Mouse (Mus musculus) midbrain, embryonic 10.5 days (tissue): ENCODE measurements around the gene Ten1. TPM values are rescaled to one million over a fixed set of nuclear protein-coding genes. Genes with fewer than 3 reads are reported as not detected.

Source experiments
- DNase-seq: peaks from one replicate; pipeline ENCODE4 v3.0.0-alpha.2; 2017; ENCODE audit warnings: low spot score
- H3K27ac ChIP-seq: fragments of 300-500 bp; sonication (generic); replicated peaks from 2 replicates; pipeline ENCODE4 v1.5.1; 2016; ENCODE audit warnings: mild to moderate bottlenecking
- H3K27me3 ChIP-seq: fragments of 300-500 bp; sonication (generic); 2 replicates; pipeline ENCODE4 v1.6.1; 2016; ENCODE audit warnings: low read depth, mild to moderate bottlenecking; ENCODE audit not compliant: poor library complexity, severe bottlenecking
- H3K36me3 ChIP-seq: fragments of 300-500 bp; sonication (generic); 2 replicates; pipeline ENCODE4 v1.6.1; 2016; ENCODE audit warnings: mild to moderate bottlenecking, moderate library complexity
- H3K4me1 ChIP-seq: fragments of 300-500 bp; sonication (generic); 2 replicates; pipeline ENCODE4 v1.6.1; 2016
- H3K4me3 ChIP-seq: fragments of 300-500 bp; sonication (generic); 2 replicates; pipeline ENCODE4 v1.5.1; 2016; ENCODE audit warnings: mild to moderate bottlenecking, moderate library complexity
- H3K9me3 ChIP-seq: fragments of 300-500 bp; sonication (generic); replicated peaks from 2 replicates; pipeline ENCODE4 v1.6.1; 2016; ENCODE audit warnings: mild to moderate bottlenecking
- WGBS: fragments of 180-500 bp; shearing (Covaris S2); methylation state at CpG from one replicate; pipeline ENCODE4 v1.1.7; 2016; 5-methylcytosine and 5-hydroxymethylcytosine counted together
- polyA plus RNA-seq: library from polyadenylated mRNA; unstranded; fragments of >200 nt; fragmentation: Nextera tagmentation; extraction: Ambion mirVana; gene quantifications from 2 replicates; pipeline ENCODE4 v1.2.1, GENCODE M21; 2016

Ten1 gene
- polyA plus RNA-seq, 1 experiment from 2014 or later, result 60.8 TPM

GRCm38 (mm10) chr11:116201151-116201550 is 2.5 kb downstream of the Ten1 start:
- H3K27me3 ChIP-seq, result no peaks in the 10 kb centered on the region
- 93% methylated on average over 2 of the region's 2 CpGs for WGBS
- no peak overlapping the region for H3K4me3 ChIP-seq
- peaks cover 17% of the 10 kb centered on the region for H3K4me1 ChIP-seq
- H3K9me3 ChIP-seq, result no peaks in the 10 kb centered on the region
- H3K36me3 ChIP-seq, result peaks cover 23% of the 10 kb centered on the region
- H3K27ac ChIP-seq, result no peak overlapping the region
- no peak for DNase-seq

GRCm38 (mm10) chr11:116203150-116203549 is 4.5 kb downstream of the Ten1 start:
- Histone ChIP-seq H3K36me3 (peaks cover 29% of the 10 kb centered on the region), H3K27me3 (no peaks in the 10 kb centered on the region), H3K4me1 (peaks cover 8% of the 10 kb centered on the region), H3K4me3 (no peak overlapping the region), H3K9me3 (no peaks in the 10 kb centered on the region), H3K27ac (no peak overlapping the region)
- WGBS, result 93% methylated on average over 3 of the region's 3 CpGs
- DNase-seq, result no peak

- 84% methylated on average over 4 of the region's 4 CpGs for WGBS
- H3K36me3 ChIP-seq, result peaks cover 31% of the 10 kb centered on the region
- no peak for DNase-seq
- H3K27me3 ChIP-seq, result no peaks in the 10 kb centered on the region
- no peak overlapping the region for H3K27ac ChIP-seq
- no peak overlapping the region for H3K4me3 ChIP-seq
- no peaks in the 10 kb centered on the region for H3K4me1 ChIP-seq
- H3K9me3 ChIP-seq, result no peaks in the 10 kb centered on the region
These were observed 8.0 kb downstream of the Ten1 start for GRCm38 (mm10) chr11:116206678-116207077.

- H3K9me3 ChIP-seq, result no peaks in the 10 kb centered on the region
- DNase-seq, result no peak
- H3K36me3 ChIP-seq, result peaks cover 34% of the 10 kb centered on the region
- H3K4me1 ChIP-seq, result no peaks in the 10 kb centered on the region
- WGBS, result 86% methylated on average over 3 of the region's 3 CpGs
- H3K27ac ChIP-seq, result no peak overlapping the region
- H3K4me3 ChIP-seq, result no peak overlapping the region
- H3K27me3 ChIP-seq, result no peaks in the 10 kb centered on the region
These were observed 10.0 kb downstream of the Ten1 start for GRCm38 (mm10) chr11:116208660-116209059.

GRCm38 (mm10) chr11:116209257-116209656 is 10.6 kb downstream of the Ten1 start:
- DNase-seq, result no peak
- 87% methylated on average over 8 of the region's 8 CpGs for WGBS
- H3K27me3 ChIP-seq, result no peaks in the 10 kb centered on the region

GRCm38 (mm10) chr11:116210696-116211095 is 12.0 kb downstream of the Ten1 start:
- Histone ChIP-seq H3K9me3 (no peaks in the 10 kb centered on the region), H3K27me3 (no peaks in the 10 kb centered on the region), H3K27ac (no peak overlapping the region), H3K4me1 (no peaks in the 10 kb centered on the region), H3K4me3 (no peak overlapping the region), H3K36me3 (peaks cover 30% of the 10 kb centered on the region)
- 82% methylated on average over 5 of the region's 5 CpGs for WGBS
- DNase-seq, result no peak

More at GRCm38 (mm10) chr11:116209257-116209656, 10.6 kb downstream of the Ten1 start:
- H3K27ac ChIP-seq, result no peak overlapping the region
- no peaks in the 10 kb centered on the region for H3K4me1 ChIP-seq
- peaks cover 34% of the 10 kb centered on the region for H3K36me3 ChIP-seq
- no peaks in the 10 kb centered on the region for H3K9me3 ChIP-seq
- H3K4me3 ChIP-seq, result no peak overlapping the region

- Histone ChIP-seq H3K27ac (no peak overlapping the region), H3K27me3 (no peaks in the 10 kb centered on the region), H3K4me1 (no peaks in the 10 kb centered on the region), H3K9me3 (no peaks in the 10 kb centered on the region), H3K4me3 (no peak overlapping the region), H3K36me3 (0 out of 2 replicates have a peak, but pooled peaks cover 9% of the 10 kb centered on the region)
- DNase-seq, result no peak
- 96% methylated on average over 6 of the region's 6 CpGs for WGBS
These were observed 14.2 kb downstream of the Ten1 start for GRCm38 (mm10) chr11:116212847-116213246.

- WGBS, result 94% methylated on average over 13 of the region's 13 CpGs
- H3K4me3 ChIP-seq, result no peak overlapping the region
- DNase-seq, result no peak
- no peaks in the 10 kb centered on the region for H3K27me3 ChIP-seq
- H3K9me3 ChIP-seq, result no peaks in the 10 kb centered on the region
- no peak overlapping the region for H3K27ac ChIP-seq
- 0 out of 2 replicates have a peak, but pooled peaks cover 9% of the 10 kb centered on the region for H3K36me3 ChIP-seq
- peaks cover 7% of the 10 kb centered on the region for H3K4me1 ChIP-seq
These were observed 15.3 kb downstream of the Ten1 start for GRCm38 (mm10) chr11:116213877-116214510.

GRCm38 (mm10) chr11:116215181-116215580 is 16.5 kb downstream of the Ten1 start:
- no peak for DNase-seq
- Histone ChIP-seq H3K4me1 (peaks cover 17% of the 10 kb centered on the region), H3K4me3 (no peak overlapping the region), H3K9me3 (no peaks in the 10 kb centered on the region), H3K36me3 (0 out of 2 replicates have a peak, but pooled peaks cover 7% of the 10 kb centered on the region), H3K27ac (no peak overlapping the region), H3K27me3 (peaks cover under 1% of the 10 kb centered on the region)
- WGBS, result 80% methylated on average over 7 of the region's 7 CpGs

GRCm38 (mm10) chr11:116215991-116216390 is 17.3 kb downstream of the Ten1 start:
- 87% methylated on average over 6 of the region's 6 CpGs for WGBS
- DNase-seq, result no peak
- Histone ChIP-seq H3K27ac (no peak overlapping the region), H3K4me3 (no peak overlapping the region), H3K4me1 (peaks cover 17% of the 10 kb centered on the region), H3K9me3 (no peaks in the 10 kb centered on the region), H3K36me3 (0 out of 2 replicates have a peak, but pooled peaks cover 7% of the 10 kb centered on the region), H3K27me3 (peaks cover 9% of the 10 kb centered on the region)

GRCm38 (mm10) chr11:116216549-116216948 is 17.9 kb downstream of the Ten1 start:
- 87% methylated on average over 11 of the region's 11 CpGs for WGBS
- H3K9me3 ChIP-seq, result peaks cover 5% of the 10 kb centered on the region

GRCm38 (mm10) chr11:116218263-116218662 is 19.6 kb downstream of the Ten1 start:
- Histone ChIP-seq H3K4me1 (peaks cover 32% of the 10 kb centered on the region), H3K27me3 (peaks cover 31% of the 10 kb centered on the region), H3K9me3 (peaks cover 11% of the 10 kb centered on the region), H3K4me3 (no peak overlapping the region), H3K27ac (peak overlapping the region; percentile 75), H3K36me3 (peaks cover 13% of the 10 kb centered on the region)
- no peak for DNase-seq
- WGBS, result 96% methylated on average over 2 of the region's 2 CpGs

More at GRCm38 (mm10) chr11:116216549-116216948, 17.9 kb downstream of the Ten1 start:
- Histone ChIP-seq H3K36me3 (peaks cover 13% of the 10 kb centered on the region), H3K27me3 (peaks cover 14% of the 10 kb centered on the region), H3K4me1 (peaks cover 17% of the 10 kb centered on the region), H3K4me3 (no peak overlapping the region), H3K27ac (no peak overlapping the region)
- DNase-seq, result no peak

GRCm38 (mm10) chr11:116218737-116219400 is 20.2 kb downstream of the Ten1 start:
- peak; percentile 46 for DNase-seq
- Histone ChIP-seq H3K36me3 (peaks cover 16% of the 10 kb centered on the region), H3K27me3 (peaks cover 38% of the 10 kb centered on the region), H3K27ac (peak overlapping the region; percentile 75), H3K9me3 (peaks cover 11% of the 10 kb centered on the region), H3K4me1 (peaks cover 36% of the 10 kb centered on the region), H3K4me3 (no peak overlapping the region)
- 79% methylated on average over 7 of the region's 7 CpGs for WGBS
